Mouse (Mus musculus) frontal cortex, adult (tissue): ENCODE measurements at regions not wholly inside any gene's neighbourhood (a gene's known extent, or its start where the extent isn't known, plus 50 kb on each side); places are given as distances from the start of the nearest gene placed in this dataset.

Source experiments
- ATAC-seq: cut with Nextera tagmentation; 2 replicates; pipeline ENCODE4 v1.9.2; 2017; ENCODE audit warnings: mild to moderate bottlenecking, moderate library complexity, mixed read lengths; ENCODE audit not compliant: low TSS enrichment

DNA sequence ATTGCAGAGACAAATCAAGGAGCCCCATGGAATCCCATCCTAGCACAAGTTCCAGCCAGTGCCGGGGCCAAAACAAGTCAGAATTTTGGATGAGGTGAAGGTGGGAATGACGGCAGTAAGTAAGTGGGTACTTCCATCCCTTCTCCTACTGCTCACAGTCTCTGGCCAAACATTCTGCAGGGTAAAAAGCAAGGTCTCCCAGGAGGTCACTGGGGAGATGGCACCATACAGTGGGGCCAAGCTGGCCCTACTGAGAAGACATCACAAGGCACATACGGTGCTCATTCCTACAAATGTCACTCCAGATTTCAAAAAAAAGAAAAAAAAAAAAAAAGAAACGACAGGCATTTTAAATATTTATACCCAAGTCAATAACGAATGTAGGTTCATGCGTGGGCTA is 129.6 kb downstream of the Ddx11 start:
- ATAC-seq, result no peak

DNA sequence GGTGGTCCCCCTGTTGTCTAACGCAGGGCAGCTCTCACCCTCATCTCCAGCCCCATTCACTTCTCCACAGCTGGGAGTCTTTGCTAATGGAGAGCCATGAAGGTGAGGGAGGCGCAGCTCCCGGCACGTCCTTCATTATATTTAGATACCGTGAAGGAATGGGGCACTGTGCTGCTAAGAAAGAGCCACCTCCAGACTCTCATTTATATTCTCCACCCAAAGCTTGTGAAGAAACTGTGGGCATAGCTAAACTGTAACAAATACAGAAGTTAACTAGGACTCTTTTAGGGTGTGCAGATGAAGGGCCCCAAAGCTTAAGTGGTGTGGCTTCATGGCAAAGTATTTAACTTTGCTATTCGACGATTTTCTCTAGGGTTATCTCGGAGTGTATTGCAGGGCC is 136.4 kb downstream of the Ddx11 start:
- ATAC-seq, result peak; percentile 91

DNA sequence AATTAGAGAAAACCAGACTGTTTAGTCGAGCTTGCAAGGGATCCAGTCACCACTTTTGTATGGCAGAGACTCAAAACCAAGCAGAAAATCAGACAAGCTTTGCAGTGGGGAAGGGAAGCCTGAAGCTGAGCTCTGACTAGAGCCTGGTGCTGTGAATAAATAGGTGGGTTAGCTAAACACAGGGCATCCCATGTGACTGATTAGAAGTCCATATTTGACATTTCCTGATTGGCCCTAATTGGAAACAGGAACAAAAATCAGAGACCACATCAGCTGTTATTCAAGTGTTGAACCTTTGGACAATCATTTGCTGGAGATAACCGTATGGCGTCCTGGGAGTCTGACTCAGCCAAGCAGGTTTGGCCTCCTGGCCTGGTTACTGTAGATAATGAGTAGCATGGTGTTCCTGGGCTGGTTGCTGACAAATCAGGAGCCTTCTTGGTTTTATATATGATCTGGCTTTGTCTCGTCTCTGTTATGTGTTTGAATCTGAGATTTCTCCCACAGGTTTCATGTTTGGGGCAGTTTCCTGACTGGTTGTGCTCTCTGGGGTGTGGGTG is 139.4 kb downstream of the Ddx11 start:
- no peak for ATAC-seq

- ATAC-seq, result no peak
Observed at GRCm38 (mm10) chr17:66263405-66263804, 140.1 kb downstream of the Ddx11 start.

DNA sequence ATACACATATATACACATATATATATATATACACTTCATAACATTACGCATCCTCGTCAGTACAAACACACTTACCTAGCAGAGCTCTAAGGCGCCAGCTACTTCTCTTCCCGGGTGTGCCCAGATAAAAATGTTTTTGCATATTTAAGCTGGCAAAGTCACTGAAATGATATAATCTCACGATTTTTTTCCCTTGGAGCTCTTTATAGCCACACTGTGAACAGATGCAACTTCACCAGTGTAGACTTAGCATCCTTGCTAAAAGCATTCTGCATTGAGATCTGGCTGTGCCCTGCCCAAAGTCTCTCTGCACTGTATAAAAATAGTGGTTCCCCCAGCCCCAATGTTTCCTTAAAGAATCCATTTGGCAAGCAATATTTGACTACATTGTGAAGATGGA is 143.5 kb downstream of the Ddx11 start:
- ATAC-seq, result peak; percentile 80

- no peak for ATAC-seq
Observed at GRCm38 (mm10) chr17:66267831-66268230, 144.5 kb downstream of the Ddx11 start.

GRCm38 (mm10) chr17:66269567-66269966 is 146.2 kb downstream of the Ddx11 start:
- no peak for ATAC-seq

DNA sequence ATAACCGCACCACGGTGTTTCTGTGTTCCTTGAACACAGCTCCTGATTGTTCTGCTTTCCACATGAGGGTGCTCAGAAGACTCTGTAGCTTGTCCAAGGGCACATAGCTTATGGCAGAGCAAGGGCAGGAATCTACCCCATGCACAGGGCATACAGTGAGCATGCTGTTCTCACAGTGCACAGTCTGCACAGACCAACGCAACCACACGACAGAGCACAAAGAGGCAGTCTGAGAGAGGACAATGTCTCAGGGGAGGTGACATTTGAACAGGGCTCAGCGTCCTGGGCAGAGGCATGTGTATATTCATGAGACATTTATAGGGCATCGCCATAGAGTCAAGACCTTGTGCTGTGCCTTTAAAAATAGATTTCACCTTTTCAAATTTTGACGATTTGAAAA is 148.6 kb downstream of the Ddx11 start:
- no peak for ATAC-seq

DNA sequence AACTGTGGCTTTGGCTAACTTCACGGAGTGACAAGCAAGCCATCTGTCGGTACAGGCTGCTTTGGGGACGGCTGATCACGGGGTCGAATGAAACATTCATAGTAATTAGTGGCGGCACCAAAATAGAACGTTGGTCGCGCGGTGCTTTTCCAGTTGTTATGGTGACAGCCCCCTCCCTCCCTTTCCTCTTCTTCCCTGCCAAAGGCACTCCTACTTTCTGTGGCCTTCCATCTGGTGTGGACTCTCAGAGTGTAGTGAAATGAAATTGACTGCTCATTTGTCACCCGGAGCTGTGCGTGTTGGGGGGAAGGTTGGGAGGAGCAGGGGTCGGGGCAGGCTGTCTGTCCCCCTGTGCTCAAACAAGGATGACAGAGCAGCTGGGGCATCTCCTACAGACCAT is 153.5 kb downstream of the Ddx11 start:
- ATAC-seq, result peak; percentile 83

- no peak for ATAC-seq
Observed at GRCm38 (mm10) chr17:66278037-66278436, 154.7 kb downstream of the Ddx11 start.

DNA sequence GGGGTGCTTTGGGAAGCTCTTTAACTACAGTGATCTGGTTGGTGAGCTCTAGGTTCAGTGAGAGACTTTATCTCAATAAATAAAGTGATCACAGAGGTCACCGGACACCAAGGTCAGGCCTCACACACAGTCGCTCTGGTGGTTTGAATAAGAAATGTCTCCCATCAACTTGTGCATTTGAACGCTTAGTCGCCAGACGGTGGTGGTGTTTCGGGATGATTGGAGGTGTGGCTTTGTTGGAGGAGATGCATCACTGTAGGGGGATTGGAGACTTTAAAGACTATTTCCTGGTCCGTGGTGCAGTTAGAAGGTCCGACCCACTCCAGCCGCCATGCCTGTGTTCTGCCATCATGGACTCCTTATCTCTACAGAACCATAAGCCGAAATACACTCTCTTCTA is 162.0 kb downstream of the Ddx11 start:
- ATAC-seq, result no peak
